Mouse (Mus musculus): ENCODE measurements around the gene Izumo1r. TPM values are rescaled to one million over a fixed set of nuclear protein-coding genes. Genes with fewer than 3 reads are reported as not detected.

Izumo1r gene
- polyA plus RNA-seq, 1 experiment from 2014 or later, result not detected

Other genes with a start within 250 kb of the Izumo1r start
- 0.40 and 0.41 TPM in 2 replicates for gene Piwil4, start 163.2 kb downstream of the Izumo1r start, polyA plus RNA-seq (2014; fragmentation: Nextera tagmentation; extraction: Ambion mirVana)
- gene Fut4, start 151.6 kb downstream of the Izumo1r start, polyA plus RNA-seq (2014; fragmentation: Nextera tagmentation; extraction: Ambion mirVana), result 1.3 and 1.9 TPM in 2 replicates
- 0.67 and 1.2 TPM in 2 replicates for gene 1700012B09Rik, start 132.9 kb downstream of the Izumo1r start, polyA plus RNA-seq (2014; fragmentation: Nextera tagmentation; extraction: Ambion mirVana)
- gene Mre11a, start 119.3 kb downstream of the Izumo1r start, polyA plus RNA-seq (2014; fragmentation: Nextera tagmentation; extraction: Ambion mirVana), result 9.0 and 16.1 TPM in 2 replicates
- 32.2 and 35.4 TPM in 2 replicates for gene Ankrd49, start 119.1 kb downstream of the Izumo1r start, polyA plus RNA-seq (2014; fragmentation: Nextera tagmentation; extraction: Ambion mirVana)
- 3.5 TPM in 2 replicates for gene Gpr83, start 43.7 kb downstream of the Izumo1r start, polyA plus RNA-seq (2014; fragmentation: Nextera tagmentation; extraction: Ambion mirVana)
- gene Panx1, start 141.5 kb upstream of the Izumo1r start, polyA plus RNA-seq (2014; fragmentation: Nextera tagmentation; extraction: Ambion mirVana), result 205 and 243 TPM in 2 replicates
- not detected in 2 replicates for gene Hephl1, start 208.2 kb upstream of the Izumo1r start, polyA plus RNA-seq (2014; fragmentation: Nextera tagmentation; extraction: Ambion mirVana)

All from midbrain, embryonic 14.5 days (tissue).